Comparison of ENCODE assay signal across 18 mouse cellular contexts in the genomic region with DNA sequence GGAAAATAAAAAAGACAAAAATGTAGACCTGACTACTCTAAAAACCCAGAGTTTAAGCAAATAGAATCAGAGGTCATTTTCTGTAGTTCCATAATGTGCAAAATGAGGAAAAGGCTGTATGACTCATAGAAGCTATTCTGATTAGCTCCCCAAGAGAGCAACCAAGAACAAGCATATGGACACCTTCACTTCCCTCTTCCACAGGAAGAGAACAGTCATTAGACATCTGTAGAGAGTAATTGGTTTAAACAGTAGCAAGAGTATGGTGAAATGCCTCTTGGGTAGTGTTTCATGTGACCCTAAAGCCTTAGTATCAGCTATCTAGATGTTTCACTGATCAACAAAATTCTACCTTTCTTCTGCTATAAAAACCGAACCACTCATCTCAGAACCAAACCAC.
"Had no signal": no experiment of that assay in that cellular context is flagged by ENCODE, and none has a peak within 500 bp of the region (broad histone marks: within the 10 kb centered on the region; RNA-seq: fewer than 3 reads in every experiment).

No protein-coding gene starts in this region.

- H3K4me3 ChIP-seq: layer of hippocampus, adult 2 months; liver, embryonic 13.5 days; midbrain, embryonic 12.5 days; midbrain, embryonic 15.5 days; neural tube, embryonic 12.5 days; neural tube, embryonic 15.5 days had no signal

- H3K9ac ChIP-seq: liver, embryonic 13.5 days; lung, embryonic 14.5 days; midbrain, embryonic 12.5 days; midbrain, embryonic 15.5 days; neural tube, embryonic 12.5 days; neural tube, embryonic 15.5 days had no signal

- H3K27ac ChIP-seq: kidney, postnatal 0 days; layer of hippocampus, adult 2 months; liver, embryonic 13.5 days; midbrain, embryonic 12.5 days; midbrain, embryonic 15.5 days; neural tube, embryonic 12.5 days; neural tube, embryonic 15.5 days; stomach, postnatal 0 days had no signal

- H3K9me3 ChIP-seq: liver, embryonic 13.5 days; midbrain, embryonic 12.5 days; midbrain, embryonic 15.5 days; neural tube, embryonic 12.5 days; neural tube, embryonic 15.5 days had no signal

- H3K4me1 ChIP-seq: liver, embryonic 13.5 days; midbrain, embryonic 15.5 days had no signal

- H3K27me3 ChIP-seq: liver, embryonic 13.5 days; midbrain, embryonic 12.5 days; midbrain, embryonic 15.5 days; neural tube, embryonic 12.5 days; neural tube, embryonic 15.5 days had no signal

- H3K4me2 ChIP-seq: liver, embryonic 13.5 days; lung, embryonic 14.5 days; midbrain, embryonic 12.5 days; midbrain, embryonic 15.5 days; neural tube, embryonic 12.5 days; neural tube, embryonic 15.5 days had no signal

- ATAC-seq: intestine, postnatal 0 days; lung, postnatal 0 days; midbrain, embryonic 15.5 days had no signal

- DNase-seq: kidney, adult 2 months; kidney, postnatal 25 days; layer of hippocampus, adult 9-11 months; liver, embryonic 13.5 days; lung, embryonic 14.5 days; right cerebral cortex, postnatal 4 days; thymus, adult 2 months; thymus, postnatal 14 days; thymus, postnatal 4 days had no signal
